Mouse (Mus musculus): Measurements from ENCODE around the gene Crtac1.

DNA sequence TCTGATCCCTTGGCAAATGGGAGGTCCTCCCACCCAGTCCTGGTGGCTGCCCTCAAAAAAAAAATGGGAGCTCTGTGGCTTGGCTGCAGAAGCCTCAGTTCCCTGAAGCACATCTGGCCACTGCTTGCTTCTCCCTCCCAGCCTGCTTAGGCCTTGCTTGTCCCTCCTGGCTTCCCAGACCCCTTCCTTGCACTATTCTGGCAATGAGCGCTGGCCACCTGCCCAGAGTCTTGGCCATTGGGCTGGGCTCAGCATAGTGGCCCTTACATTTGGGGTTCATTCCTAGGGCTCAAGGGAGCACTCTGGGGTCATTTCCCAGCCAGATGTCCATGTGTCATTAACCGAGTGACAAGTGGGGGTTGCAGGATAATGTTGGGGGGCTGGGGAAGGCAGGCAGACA, 115.1 kb downstream of the Crtac1 start:
- TF ChIP-seq CTCF (IDR thresholded peaks at IDR 0.05; ENCODE audit: borderline replicate concordance, control insufficient read depth, extremely low read depth, insufficient read depth, low read length, poor library complexity) = no peak
- 0 out of 2 replicates have a peak, but pooled peaks have one; percentile 9 for TF ChIP-seq POLR2A (IDR thresholded peaks at IDR 0.05; ENCODE audit: control insufficient read depth, extremely low read depth, insufficient read depth, low read length, poor library complexity)
